Mouse (Mus musculus): ENCODE results near the gene Mllt11.

GRCm38 (mm10) chr3:95232771-95233170 lies 800 bp upstream of the Mllt11 start:
- no peak for TF ChIP-seq CTCF (IDR thresholded peaks at IDR 0.05; ENCODE audit: low read depth, low read length)
- TF ChIP-seq POLR2A (IDR thresholded peaks at IDR 0.05; ENCODE audit: borderline replicate concordance, low read depth, low read length): no peak
